Mouse (Mus musculus) G1E (cell line): ENCODE measurements around the gene Nfkbiz.

Experiments used
- CTCF ChIP-seq: IDR thresholded peaks from 2 replicates; pipeline ENCODE4 v1.5.1; 2012; ENCODE audit warnings: low read depth, low read length, inconsistent platforms, mixed read lengths
- GATA1 ChIP-seq: IDR thresholded peaks from 2 replicates; pipeline ENCODE4 v1.6.1; 2012; ENCODE audit warnings: borderline replicate concordance, low read length, inconsistent platforms, mixed read lengths
- TAL1 ChIP-seq: conservative IDR thresholded peaks from 2 replicates; pipeline ENCODE4 v1.6.1; 2012; ENCODE audit warnings: low read depth, low read length, inconsistent platforms, mixed read lengths

- no peak for TF ChIP-seq CTCF
- no peak for TF ChIP-seq GATA1
- no peak for TF ChIP-seq TAL1
These were observed 29.4 kb downstream of the Nfkbiz start for GRCm38 (mm10) chr16:55809345-55809744.
